Mouse (Mus musculus): ENCODE measurements around the gene Kcnc1.
A peak's percentile ranks its signal among the peaks of the same experiment; 100 is the strongest.

Gene Kcnc1

DNA sequence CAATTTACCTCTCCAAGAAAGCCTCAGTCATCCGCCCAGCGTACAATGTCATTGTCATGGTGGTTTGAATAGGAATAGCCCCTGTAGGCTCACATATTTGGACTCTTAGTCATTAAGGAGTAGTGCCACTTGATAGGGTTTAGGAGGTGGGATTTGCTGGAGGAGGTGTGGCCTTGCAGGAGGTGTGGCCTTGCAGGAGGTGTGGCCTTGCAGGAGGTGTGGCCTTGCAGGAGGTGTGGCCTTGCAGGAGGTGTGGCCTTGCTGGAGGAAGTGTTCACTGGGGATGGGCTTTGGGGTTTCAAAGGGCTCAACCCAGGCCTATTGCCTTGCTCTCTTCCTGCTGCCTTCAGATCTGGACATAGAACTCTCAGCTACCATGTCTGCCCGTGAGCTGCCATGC, 81.2 kb downstream of the Kcnc1 start:
- no peak for DNase-seq

- peak; percentile 59 to 65 for DNase-seq
Measured at GRCm38 (mm10) chr7:46479793-46480192, 83.5 kb downstream of the Kcnc1 start.

DNA sequence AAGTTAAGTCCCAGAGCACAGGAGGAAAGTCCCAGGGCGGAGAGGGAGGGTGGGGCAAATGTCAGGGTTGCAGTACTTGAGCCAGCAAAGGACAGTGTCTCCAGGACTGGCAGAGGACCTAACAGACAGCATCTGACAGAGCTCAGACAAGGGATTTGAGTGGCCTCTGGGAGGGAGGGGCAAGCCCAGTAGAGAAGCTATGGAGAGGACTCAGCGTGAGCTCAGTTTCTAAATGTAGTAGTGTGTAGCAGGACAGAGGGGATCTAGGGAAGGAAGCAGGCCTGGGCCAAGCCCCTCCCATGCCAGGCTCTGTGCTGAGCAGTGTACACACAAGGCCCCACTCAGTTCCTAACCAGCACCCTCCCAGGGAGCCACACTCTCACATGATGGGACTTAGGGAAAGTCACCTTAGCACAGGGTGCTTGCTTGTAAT, 85.8 kb downstream of the Kcnc1 start:
- no peak for DNase-seq

DNA sequence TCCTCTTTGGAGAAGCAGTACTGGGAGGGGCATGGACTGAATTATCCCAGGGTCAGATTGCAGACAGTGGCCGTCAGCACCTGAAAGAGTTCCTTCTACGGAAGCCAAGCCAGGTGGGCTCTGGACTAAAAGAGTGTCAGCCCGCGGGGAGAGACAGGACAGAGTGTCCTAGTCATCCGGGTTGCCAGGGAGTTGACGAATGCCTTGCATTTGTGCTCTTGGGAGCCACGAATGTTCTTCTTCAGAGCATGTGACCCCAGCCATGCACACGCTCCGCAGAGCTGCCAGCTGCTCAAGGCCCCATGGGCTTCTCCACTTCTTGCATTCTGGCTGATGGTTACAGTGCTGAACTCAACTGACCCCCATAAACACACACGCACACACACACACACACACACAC, 86.8 kb downstream of the Kcnc1 start:
- DNase-seq: no peak

GRCm38 (mm10) chr7:46484223-46484622, 87.9 kb downstream of the Kcnc1 start:
- DNase-seq: no peak

- peak; percentile 47 to 63 for DNase-seq
Measured at GRCm38 (mm10) chr7:46486761-46487160, 90.5 kb downstream of the Kcnc1 start.

DNA sequence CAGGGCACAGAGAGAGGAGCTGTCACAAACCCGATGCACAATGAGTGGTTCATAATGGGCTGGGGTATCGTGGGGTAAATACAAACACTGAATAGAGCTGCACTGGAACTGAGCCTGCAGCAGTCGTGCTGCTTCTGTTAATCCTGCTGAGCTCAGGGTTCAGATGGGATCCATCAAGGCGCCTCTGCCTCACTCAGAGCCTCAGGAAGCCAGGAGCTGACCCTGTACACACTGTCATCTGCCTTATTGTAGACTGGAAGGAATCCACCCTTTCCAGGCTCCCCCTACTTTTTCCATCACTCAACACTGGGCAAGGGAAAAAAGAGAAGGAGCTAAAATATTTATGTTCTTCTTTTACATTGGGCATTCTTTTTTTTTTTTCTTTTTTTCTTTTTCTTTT, 91.1 kb downstream of the Kcnc1 start:
- no peak for DNase-seq
